Mouse (Mus musculus) liver, embryonic 15.5 days (tissue): ENCODE measurements around the gene Pate1. TPM values are rescaled to one million over a fixed set of nuclear protein-coding genes. Genes with fewer than 3 reads are reported as not detected.

Source experiments
- ATAC-seq: fragments of 200-750 bp; cut with Nextera tagmentation; 2 replicates; pipeline ENCODE4 v1.8.0; 2017; ENCODE audit warnings: moderate number of reproducible peaks, mild to moderate bottlenecking, moderate library complexity; ENCODE audit not compliant: insufficient read depth
- H3K27ac ChIP-seq: fragments of 300-500 bp; sonication (generic); replicated peaks from 2 replicates; pipeline ENCODE4 v1.5.1; 2015; ENCODE audit warnings: mild to moderate bottlenecking, inconsistent platforms
- H3K27me3 ChIP-seq: fragments of 300-500 bp; sonication (generic); 2 replicates; pipeline ENCODE4 v1.6.1; 2015; ENCODE audit warnings: mild to moderate bottlenecking, inconsistent platforms
- H3K36me3 ChIP-seq: fragments of 300-500 bp; sonication (generic); replicated peaks from 2 replicates; pipeline ENCODE4 v1.6.1; 2015; ENCODE audit warnings: moderate library complexity, mild to moderate bottlenecking, inconsistent platforms
- H3K4me1 ChIP-seq: fragments of 300-500 bp; sonication (generic); replicated peaks from 2 replicates; pipeline ENCODE4 v1.6.1; 2015; ENCODE audit warnings: inconsistent platforms
- H3K4me2 ChIP-seq: fragments of 300-500 bp; sonication (generic); 2 replicates; pipeline ENCODE4 v1.6.1; 2015; ENCODE audit warnings: moderate library complexity, mild to moderate bottlenecking, inconsistent platforms
- H3K4me3 ChIP-seq: fragments of 300-500 bp; sonication (generic); replicated peaks from 2 replicates; pipeline ENCODE4 v1.5.1; 2015; ENCODE audit warnings: mild to moderate bottlenecking, inconsistent platforms
- H3K9ac ChIP-seq: fragments of 300-500 bp; sonication (generic); 2 replicates; pipeline ENCODE4 v1.6.1; 2015; ENCODE audit warnings: moderate library complexity, mild to moderate bottlenecking, inconsistent platforms
- H3K9me3 ChIP-seq: fragments of 300-500 bp; sonication (generic); replicated peaks from 2 replicates; pipeline ENCODE4 v1.6.1; 2016; ENCODE audit warnings: inconsistent platforms
- WGBS: fragments of 180-500 bp; shearing (Covaris S2); methylation state at CpG from one replicate; pipeline ENCODE4 v1.1.7; 2015; ENCODE audit warnings: mixed read lengths; ENCODE audit not compliant: insufficient replicate concordance; 5-methylcytosine and 5-hydroxymethylcytosine counted together
- polyA plus RNA-seq: library from polyadenylated mRNA; unstranded; fragments of >200 nt; fragmentation: Nextera tagmentation; extraction: Ambion mirVana; gene quantifications from 2 replicates; pipeline ENCODE4 v1.2.1, GENCODE M21; 2015

The Pate1 gene
- polyA plus RNA-seq = not detected in 2 replicates

GRCm38 (mm10) chr9:35687013-35687412 is at the start of gene Pate1:
Gene Pate1, minus strand, starts transcription at chr9:35687390.
- 18% methylated on average over 1 of the region's 1 CpGs for WGBS
- no peak within 1 kb of the TSS for H3K4me3 ChIP-seq

GRCm38 (mm10) chr9:35707265-35707664 is 20.1 kb upstream of the Pate1 start:
- Histone ChIP-seq H3K27ac (no peak overlapping the region), H3K27me3 (no peaks in the 10 kb centered on the region), H3K9me3 (no peaks in the 10 kb centered on the region), H3K4me2 (no peak overlapping the region), H3K9ac (no peak overlapping the region), H3K36me3 (no peaks in the 10 kb centered on the region), H3K4me3 (no peak overlapping the region), H3K4me1 (no peaks in the 10 kb centered on the region)
- no peak for ATAC-seq

More at GRCm38 (mm10) chr9:35687013-35687412, at the start of gene Pate1:
- no peaks in the 10 kb centered on the region for H3K4me1 ChIP-seq
- H3K36me3 ChIP-seq = no peaks in the 10 kb centered on the region
- no peak within 1 kb of the TSS for H3K27ac ChIP-seq
- ATAC-seq = no peak
- H3K9ac ChIP-seq = no peak within 1 kb of the TSS
- no peaks in the 10 kb centered on the region for H3K27me3 ChIP-seq
- no peak within 1 kb of the TSS for H3K4me2 ChIP-seq
- H3K9me3 ChIP-seq = no peaks in the 10 kb centered on the region

- ATAC-seq = no peak
- Histone ChIP-seq H3K27me3 (no peaks in the 10 kb centered on the region), H3K27ac (no peak overlapping the region)
Observed at GRCm38 (mm10) chr9:35691924-35692323, 4.7 kb upstream of the Pate1 start.

GRCm38 (mm10) chr9:35673557-35673956 is 13.6 kb downstream of the Pate1 start:
- no peak overlapping the region for H3K4me2 ChIP-seq
- no peaks in the 10 kb centered on the region for H3K27me3 ChIP-seq
- H3K36me3 ChIP-seq = no peaks in the 10 kb centered on the region
- H3K9me3 ChIP-seq = no peaks in the 10 kb centered on the region
- ATAC-seq = no peak
- no peak overlapping the region for H3K4me3 ChIP-seq
- H3K4me1 ChIP-seq = no peaks in the 10 kb centered on the region
- no peak overlapping the region for H3K9ac ChIP-seq
- WGBS = 54% methylated on average over 2 of the region's 2 CpGs
- no peak overlapping the region for H3K27ac ChIP-seq

More at GRCm38 (mm10) chr9:35691924-35692323, 4.7 kb upstream of the Pate1 start:
- no peak overlapping the region for H3K9ac ChIP-seq
- no peak overlapping the region for H3K4me2 ChIP-seq
- no peaks in the 10 kb centered on the region for H3K4me1 ChIP-seq
- no peaks in the 10 kb centered on the region for H3K36me3 ChIP-seq
- no peak overlapping the region for H3K4me3 ChIP-seq
- no peaks in the 10 kb centered on the region for H3K9me3 ChIP-seq

DNA sequence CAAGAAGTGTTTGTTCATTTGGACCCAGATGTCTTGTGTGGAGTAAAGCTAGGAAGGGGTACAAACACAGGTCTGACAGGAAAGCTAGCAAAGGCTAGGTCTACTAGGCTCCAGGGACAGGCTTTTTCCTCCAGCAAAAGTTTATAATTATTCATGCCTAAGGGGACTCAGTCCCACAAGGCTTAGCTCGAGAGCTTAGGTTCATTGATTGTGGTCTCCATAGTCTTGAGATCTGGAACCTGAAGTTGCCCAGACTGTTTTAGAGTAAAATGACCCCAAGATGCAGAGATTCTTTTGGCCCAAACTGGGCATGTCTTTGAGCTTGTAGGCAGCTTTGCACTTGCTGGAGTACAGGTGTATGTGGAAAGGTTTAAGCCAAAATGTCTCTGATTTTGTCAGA is 39.1 kb downstream of the Pate1 start, which contains the start of gene Pate3:
Pate3 (minus strand) TSS at position 101 of the 400 bp plus-strand sequence.
- WGBS = 38% methylated on average over 1 of the region's 1 CpGs
- Histone ChIP-seq H3K27ac (no peak within 1 kb of the TSS), H3K4me1 (no peaks in the 10 kb centered on the region), H3K9me3 (no peaks in the 10 kb centered on the region), H3K9ac (no peak within 1 kb of the TSS), H3K4me3 (no peak within 1 kb of the TSS), H3K4me2 (no peak within 1 kb of the TSS), H3K27me3 (no peaks in the 10 kb centered on the region), H3K36me3 (no peaks in the 10 kb centered on the region)
- no peak for ATAC-seq

Other genes starting within 250 kb of the Pate1 start
- not detected in 2 replicates for gene Gm1113, start 169.1 kb downstream of the Pate1 start, polyA plus RNA-seq
- gene Ddx25, start 128.9 kb downstream of the Pate1 start, polyA plus RNA-seq = 0.14 and 0.16 TPM in 2 replicates
- 6.0 and 6.4 TPM in 2 replicates for gene Pus3, start 128.8 kb downstream of the Pate1 start, polyA plus RNA-seq
- 0.09 and 0.26 TPM in 2 replicates for gene Pate2, start 117.1 kb downstream of the Pate1 start, polyA plus RNA-seq
- gene Hyls1, start 117.0 kb downstream of the Pate1 start, polyA plus RNA-seq = 8.9 TPM in 2 replicates
- gene Pate4, start 75.4 kb downstream of the Pate1 start, polyA plus RNA-seq = not detected in 2 replicates
- gene Pate3, start 39.2 kb downstream of the Pate1 start, polyA plus RNA-seq = not detected in 2 replicates
- gene Gm17677, start 53.7 kb upstream of the Pate1 start, polyA plus RNA-seq = not detected in 2 replicates
- gene Gm17727, start 90.7 kb upstream of the Pate1 start, polyA plus RNA-seq = not detected in 2 replicates
- gene Gm27235, start 102.7 kb upstream of the Pate1 start, polyA plus RNA-seq = not detected in 2 replicates
- not detected in 2 replicates for gene D730048I06Rik, start 102.7 kb upstream of the Pate1 start, polyA plus RNA-seq
- gene 9230110F15Rik, start 156.8 kb upstream of the Pate1 start, polyA plus RNA-seq = not detected in 2 replicates
- not detected in 2 replicates for gene 9230113P08Rik, start 221.0 kb upstream of the Pate1 start, polyA plus RNA-seq